Mouse (Mus musculus): ENCODE measurements around the gene Wdr82.
"Not testable (repeated sequence)": the region's sequence is repeated elsewhere in the genome, so short reads cannot be mapped to it uniquely, and the experiment has no call there.

The Wdr82 gene

GRCm38 (mm10) chr9:106160426-106160825 lies 10.3 kb upstream of the Wdr82 start:
- no peak for DNase-seq (ENCODE audit: low spot score in 2 of 2)

- DNase-seq (ENCODE audit: low spot score in 2 of 2), result no peak
Observed at GRCm38 (mm10) chr9:106166709-106167108, 4.0 kb upstream of the Wdr82 start.

- DNase-seq (ENCODE audit: low spot score in 2 of 2), result no peak
Observed at GRCm38 (mm10) chr9:106167241-106167640, 3.5 kb upstream of the Wdr82 start.

- DNase-seq (ENCODE audit: low spot score in 2 of 2), result no peak
Observed at GRCm38 (mm10) chr9:106167703-106168102, 3.0 kb upstream of the Wdr82 start.

GRCm38 (mm10) chr9:106169006-106169405 lies 1.7 kb upstream of the Wdr82 start:
- not testable (repeated sequence) for DNase-seq (ENCODE audit: low spot score in 2 of 2)

- DNase-seq (ENCODE audit: low spot score in 2 of 2), result no peak
Observed at GRCm38 (mm10) chr9:106169917-106170316, 811 bp upstream of the Wdr82 start.

- peak; percentile 24 to 29 for DNase-seq (ENCODE audit: low spot score in 2 of 2)
Observed at GRCm38 (mm10) chr9:106171346-106172158, 824 bp downstream of the Wdr82 start.

GRCm38 (mm10) chr9:106172527-106172926 lies 1.8 kb downstream of the Wdr82 start:
- DNase-seq (ENCODE audit: low spot score in 2 of 2), result no peak

GRCm38 (mm10) chr9:106173363-106173762 lies 2.6 kb downstream of the Wdr82 start:
- no peak for DNase-seq (ENCODE audit: low spot score in 2 of 2)

- no peak for DNase-seq (ENCODE audit: low spot score in 2 of 2)
Observed at GRCm38 (mm10) chr9:106175552-106176200, 4.9 kb downstream of the Wdr82 start.

- DNase-seq (ENCODE audit: low spot score in 2 of 2), result no peak
Observed at GRCm38 (mm10) chr9:106176769-106177168, 6.0 kb downstream of the Wdr82 start.

GRCm38 (mm10) chr9:106177799-106178198 lies 7.1 kb downstream of the Wdr82 start:
- no peak for DNase-seq (ENCODE audit: low spot score in 2 of 2)

GRCm38 (mm10) chr9:106179454-106179853 lies 8.7 kb downstream of the Wdr82 start:
- no peak for DNase-seq (ENCODE audit: low spot score in 2 of 2)

- DNase-seq (ENCODE audit: low spot score in 2 of 2), result no peak
Observed at GRCm38 (mm10) chr9:106179964-106180363, 9.2 kb downstream of the Wdr82 start.

GRCm38 (mm10) chr9:106182146-106182545 lies 11.4 kb downstream of the Wdr82 start:
- no peak for DNase-seq (ENCODE audit: low spot score in 2 of 2)

GRCm38 (mm10) chr9:106183996-106184395 lies 13.3 kb downstream of the Wdr82 start:
- DNase-seq (ENCODE audit: low spot score in 2 of 2), result no peak

GRCm38 (mm10) chr9:106191355-106191754 lies 20.6 kb downstream of the Wdr82 start:
- DNase-seq (ENCODE audit: low spot score in 2 of 2), result no peak

- no peak for DNase-seq (ENCODE audit: low spot score in 2 of 2)
Observed at GRCm38 (mm10) chr9:106192024-106192423, 21.3 kb downstream of the Wdr82 start.

- no peak for DNase-seq (ENCODE audit: low spot score in 2 of 2)
Observed at GRCm38 (mm10) chr9:106192998-106193397, 22.3 kb downstream of the Wdr82 start.

GRCm38 (mm10) chr9:106193930-106194807 lies 23.4 kb downstream of the Wdr82 start:
- no peak for DNase-seq (ENCODE audit: low spot score in 2 of 2)

- DNase-seq (ENCODE audit: low spot score in 2 of 2), result no peak
Observed at GRCm38 (mm10) chr9:106195693-106196092, 25.0 kb downstream of the Wdr82 start.

- no peak for DNase-seq (ENCODE audit: low spot score in 2 of 2)
Observed at GRCm38 (mm10) chr9:106197081-106197713, 26.5 kb downstream of the Wdr82 start.

All from spleen, postnatal 14 days (tissue).